Mouse (Mus musculus) 416B (cell line): Measurements from ENCODE around the gene Tctex1d4.

Source experiments
- DNase-seq: peaks from one replicate; pipeline ENCODE4 v3.0.0; 2011; ENCODE audit warnings: low read depth

Gene Tctex1d4

DNA sequence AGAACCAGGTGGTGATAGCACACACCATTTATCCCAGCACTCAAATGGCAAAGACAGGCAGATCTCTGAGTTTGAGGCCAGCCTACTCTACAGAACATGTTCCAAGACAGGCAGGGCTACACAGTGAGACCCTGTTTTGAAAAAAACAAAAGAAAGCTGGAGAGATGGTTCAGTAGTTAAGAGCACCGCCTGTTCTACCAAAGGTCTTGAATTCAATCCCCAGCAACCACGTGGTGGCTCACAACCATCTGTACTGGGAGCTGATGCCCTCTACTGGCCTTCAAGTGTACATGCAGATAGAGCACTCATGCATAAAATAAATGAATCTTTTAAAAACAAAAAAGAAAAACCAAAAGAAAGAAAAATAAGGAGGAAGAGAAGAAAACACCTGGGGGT, 12.6 kb downstream of the Tctex1d4 start:
- peak; percentile 86 for DNase-seq

- DNase-seq = peak; percentile 72
These were observed 14.0 kb downstream of the Tctex1d4 start for GRCm38 (mm10) chr4:117140613-117141012.

DNA sequence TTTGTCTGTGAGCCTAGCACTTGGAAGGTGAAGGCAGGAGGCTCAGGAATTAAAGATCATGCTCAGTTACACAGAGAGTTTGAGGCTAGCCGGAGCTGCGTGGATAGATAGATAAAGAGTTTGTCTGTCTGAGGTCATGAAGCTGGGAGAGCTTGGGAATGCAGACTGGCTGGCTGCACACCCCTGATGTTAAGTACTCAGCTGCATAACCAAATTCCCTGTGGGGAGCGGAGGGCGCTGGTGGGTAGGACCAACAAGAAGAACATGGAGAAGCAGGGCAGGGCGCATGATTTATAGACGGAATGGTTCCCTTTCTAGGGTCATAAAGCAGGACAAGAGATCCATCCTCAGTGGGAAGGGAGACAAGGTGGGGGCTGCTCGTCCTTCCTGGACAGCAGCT, 16.4 kb downstream of the Tctex1d4 start:
- DNase-seq = no peak

DNA sequence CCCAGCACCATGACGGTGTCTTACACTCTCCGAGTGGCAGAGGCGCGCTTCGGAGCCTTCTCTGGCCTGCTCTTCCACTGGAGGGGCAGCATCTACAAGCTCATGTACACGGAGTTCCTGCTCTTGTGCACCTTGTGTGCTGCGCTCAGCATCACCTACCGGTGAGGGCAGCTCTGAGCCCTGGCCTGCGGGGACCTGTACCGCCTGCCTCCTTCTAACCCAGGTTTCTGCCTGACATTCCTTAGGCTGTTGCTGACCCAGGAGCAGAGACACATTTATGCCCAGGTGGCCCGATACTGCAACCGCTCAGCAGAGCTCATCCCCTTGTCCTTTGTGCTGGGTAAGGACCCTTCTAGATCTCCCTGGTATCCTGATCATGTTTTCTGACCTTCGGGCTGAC, 18.7 kb downstream of the Tctex1d4 start:
- DNase-seq = no peak

DNA sequence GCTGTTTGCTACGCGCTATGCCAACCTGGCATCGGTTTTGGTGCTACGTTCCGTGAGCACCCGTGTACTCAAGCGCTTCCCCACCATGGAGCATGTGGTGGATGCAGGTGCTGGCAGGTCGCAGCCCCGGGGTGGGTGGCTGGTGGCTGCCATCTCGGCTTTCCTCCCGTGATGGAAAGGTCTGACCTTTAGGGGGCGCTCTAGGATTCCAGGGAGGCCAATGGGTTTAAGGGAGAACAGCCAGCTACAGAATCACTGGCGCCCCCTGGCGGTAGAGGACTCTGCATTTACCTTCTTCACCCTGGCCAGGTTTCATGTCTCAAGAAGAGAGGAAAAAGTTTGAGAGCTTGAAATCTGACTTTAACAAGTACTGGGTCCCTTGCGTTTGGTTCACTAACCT, 19.6 kb downstream of the Tctex1d4 start:
- DNase-seq = peak; percentile 91

DNA sequence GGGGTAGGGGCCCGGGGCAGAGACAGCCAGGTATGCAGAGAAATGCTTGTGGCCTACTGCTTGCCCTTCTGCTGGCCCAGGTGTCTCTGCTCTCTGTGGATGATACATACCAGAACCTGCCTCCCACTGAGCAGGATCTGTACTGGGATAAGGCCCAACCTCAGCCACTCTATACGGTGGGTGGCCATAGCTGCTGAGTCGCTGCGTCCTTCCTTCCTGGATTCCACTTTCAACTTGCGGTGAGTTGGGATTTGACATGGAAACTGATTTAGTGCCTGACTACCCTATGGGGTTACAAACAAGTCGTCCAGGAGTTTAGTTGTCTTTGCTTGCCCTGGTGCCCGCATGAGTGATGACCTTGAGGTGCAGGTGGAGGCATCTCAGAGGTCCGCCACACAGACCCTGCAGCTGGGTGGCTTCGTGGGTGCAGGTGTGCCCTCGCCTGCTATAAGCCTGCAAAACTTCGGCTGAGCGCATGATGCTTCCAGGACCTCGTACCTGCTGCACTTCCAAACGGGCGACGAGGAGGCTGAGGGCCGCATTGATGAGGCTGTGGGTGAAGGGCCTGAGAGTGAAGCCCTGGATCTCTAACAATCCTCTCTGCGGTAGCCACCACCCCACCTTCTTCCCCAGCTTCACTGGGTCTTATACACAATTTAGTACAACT, 21.6 kb downstream of the Tctex1d4 start:
- no peak for DNase-seq

GRCm38 (mm10) chr4:117148815-117149214, 22.2 kb downstream of the Tctex1d4 start:
- no peak for DNase-seq

DNA sequence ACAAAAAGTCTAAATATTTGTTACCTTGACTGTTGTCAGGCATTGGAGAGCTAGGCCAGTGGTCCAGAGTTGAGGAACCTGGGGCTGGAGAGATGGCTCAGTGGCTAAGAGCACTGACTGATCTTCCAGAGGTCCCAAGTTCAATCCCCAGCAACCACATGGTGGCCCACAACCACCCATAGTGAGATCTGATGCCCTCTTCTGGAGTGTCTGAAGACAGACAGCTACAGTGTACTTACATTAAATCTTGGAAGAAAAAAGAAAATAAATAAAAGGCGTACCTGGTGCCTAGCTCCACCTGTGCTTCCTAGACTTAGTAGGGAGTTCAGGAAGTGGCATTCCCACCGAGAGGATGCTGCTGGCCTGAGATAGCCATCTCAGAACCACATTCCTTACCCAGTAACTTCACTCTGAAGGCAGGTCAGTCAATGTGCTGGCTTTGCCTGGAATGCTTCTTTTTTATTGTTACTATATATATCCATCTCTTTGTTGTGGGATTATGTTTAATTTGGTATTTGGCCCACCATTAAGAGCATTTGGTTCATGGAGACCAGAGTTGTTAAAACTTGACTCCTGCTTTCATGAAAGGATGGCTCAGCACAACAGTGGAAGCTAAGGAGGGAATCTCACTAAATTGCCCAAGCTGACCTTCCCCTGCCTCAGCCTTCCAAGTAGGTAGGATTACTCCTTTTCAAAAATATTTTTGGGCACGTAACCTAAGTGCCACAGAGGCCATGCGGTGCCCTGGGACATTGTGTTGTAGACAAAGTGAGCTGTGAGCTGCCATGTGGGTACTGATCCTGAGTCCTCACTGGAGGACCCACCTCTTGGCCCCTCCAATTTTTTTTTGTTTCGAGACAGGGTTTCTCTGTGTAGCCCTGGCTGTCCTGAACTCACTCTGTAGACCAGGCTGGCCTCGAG, 23.0 kb downstream of the Tctex1d4 start:
- peak; percentile 46 for DNase-seq

- DNase-seq = no peak
These were observed 23.7 kb downstream of the Tctex1d4 start for GRCm38 (mm10) chr4:117150212-117150733.

DNA sequence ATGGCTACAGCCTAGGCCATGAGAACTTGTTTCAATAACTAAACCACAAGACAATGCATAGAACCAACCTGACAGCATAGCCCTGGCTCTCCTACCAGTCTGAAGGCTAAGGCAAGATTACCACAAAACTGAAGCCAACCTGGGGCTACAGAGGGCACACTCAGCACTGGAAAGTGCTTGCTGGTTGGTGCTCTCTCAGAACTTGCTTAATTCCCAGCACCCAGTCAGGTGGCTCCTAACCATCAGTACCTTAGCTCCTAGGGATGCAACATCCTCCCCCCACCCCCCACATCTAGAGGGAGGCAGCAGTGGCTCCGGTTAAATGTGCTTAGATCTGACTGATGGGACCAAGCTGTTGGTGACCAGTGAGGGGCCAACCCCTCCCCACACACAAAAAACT, 24.8 kb downstream of the Tctex1d4 start:
- DNase-seq = no peak

DNA sequence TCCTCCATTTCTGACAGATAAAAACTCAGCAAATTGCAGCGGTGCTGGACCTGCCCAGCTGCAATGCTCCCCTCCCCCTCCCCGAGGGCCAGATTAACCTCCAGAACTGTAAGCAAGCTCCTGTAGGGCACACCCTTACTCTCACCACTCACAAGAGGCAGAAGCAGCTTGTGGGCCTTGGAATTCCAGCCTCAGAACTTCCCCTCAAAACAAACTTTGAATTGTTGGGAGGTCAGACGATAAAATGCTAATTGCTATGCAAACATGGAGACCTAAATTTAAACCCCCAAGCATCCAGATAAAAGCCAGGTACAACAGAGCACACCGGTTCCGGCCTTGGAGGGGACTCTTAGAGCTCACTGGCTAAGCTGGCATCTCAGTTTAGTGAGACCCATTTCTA, 26.1 kb downstream of the Tctex1d4 start:
- DNase-seq = no peak

- peak; percentile 52 for DNase-seq
These were observed 28.6 kb downstream of the Tctex1d4 start for GRCm38 (mm10) chr4:117155020-117155791.

DNA sequence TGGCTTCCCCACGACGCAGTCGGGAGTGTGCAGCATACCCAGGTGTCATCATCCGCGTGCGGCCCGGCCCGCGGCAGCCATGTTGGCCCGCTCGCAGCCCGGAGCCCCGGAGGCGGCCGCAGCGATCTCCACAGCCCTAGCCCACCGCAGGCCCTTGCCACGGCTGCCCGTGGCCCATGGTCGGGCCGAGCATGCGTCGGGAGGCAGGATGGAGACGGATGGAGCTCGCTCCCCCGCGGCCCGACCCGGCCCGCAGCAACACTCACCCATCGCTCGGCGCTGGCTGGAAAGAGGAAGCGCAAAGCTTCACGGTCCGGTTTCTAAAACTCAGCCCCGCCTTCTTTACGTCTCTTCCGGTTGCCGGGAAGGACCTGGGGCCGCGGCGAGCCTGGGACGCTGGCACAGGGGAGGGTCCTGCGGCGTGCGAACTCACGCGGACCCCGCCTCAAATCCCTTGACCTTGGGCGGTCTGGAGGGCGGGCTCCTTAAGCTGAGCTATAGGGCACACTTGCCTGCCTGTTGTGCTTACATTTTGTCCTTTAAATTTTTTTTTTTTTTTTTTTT, 29.3 kb downstream of the Tctex1d4 start, which contains the start of gene Rps8:
TSS of gene Rps8 (minus strand) at position 452 of the 564 bp plus-strand sequence.
- DNase-seq = peak; percentile 94

DNA sequence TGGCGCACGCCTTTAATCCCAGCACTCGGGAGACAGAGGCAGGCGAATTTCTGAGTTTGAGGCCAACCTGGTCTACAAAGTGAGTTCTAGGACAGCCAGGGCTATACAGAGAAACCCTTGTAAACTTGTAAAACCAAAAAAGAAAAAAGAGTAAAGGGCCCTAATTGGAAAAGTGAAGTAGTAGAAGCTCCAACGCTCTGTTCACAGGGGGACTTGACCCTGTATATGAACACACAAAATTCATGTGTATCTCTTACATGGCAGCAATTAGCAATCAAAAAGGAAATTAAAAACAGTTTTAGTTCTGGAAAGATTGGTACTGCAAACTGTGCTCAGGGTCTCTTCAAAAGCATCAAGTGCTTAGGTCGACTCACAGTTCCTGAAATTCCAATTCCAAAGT, 29.8 kb downstream of the Tctex1d4 start:
- DNase-seq = no peak

- no peak for DNase-seq
These were observed 33.1 kb downstream of the Tctex1d4 start for GRCm38 (mm10) chr4:117159666-117160065.

- DNase-seq = no peak
These were observed 34.6 kb downstream of the Tctex1d4 start for GRCm38 (mm10) chr4:117161183-117161582.

GRCm38 (mm10) chr4:117169936-117170335, 43.3 kb downstream of the Tctex1d4 start:
- no peak for DNase-seq
